Mouse (Mus musculus) cerebellum, adult 9-10 months (tissue): ENCODE measurements at regions not wholly inside any gene's neighbourhood (a gene's known extent, or its start where the extent isn't known, plus 50 kb on each side); places are given as distances from the start of the nearest gene placed in this dataset.

Experiments
- DNase-seq: peaks from one replicate; pipeline ENCODE4 v3.0.0; 2022

DNA sequence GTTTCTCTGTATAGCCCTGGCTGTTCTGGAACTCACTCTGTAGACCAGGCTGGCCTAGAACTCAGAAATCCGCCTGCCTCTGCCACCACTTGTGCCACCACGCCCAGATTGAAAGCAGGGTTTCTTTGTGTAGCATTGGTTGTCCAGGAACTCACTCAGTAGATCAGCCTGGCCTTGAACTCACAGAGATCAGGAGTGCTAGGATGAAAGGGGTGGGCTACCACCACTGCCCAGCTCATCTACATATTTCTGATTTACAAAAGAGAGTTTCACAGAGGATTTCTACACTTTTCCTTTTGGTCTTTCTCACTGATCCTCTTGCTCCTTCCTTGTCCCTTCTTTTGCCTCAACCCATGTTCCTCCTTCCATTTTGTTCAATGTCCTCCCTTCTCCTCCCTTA, 53.1 kb upstream of the Lbx1 start:
- DNase-seq: no peak

DNA sequence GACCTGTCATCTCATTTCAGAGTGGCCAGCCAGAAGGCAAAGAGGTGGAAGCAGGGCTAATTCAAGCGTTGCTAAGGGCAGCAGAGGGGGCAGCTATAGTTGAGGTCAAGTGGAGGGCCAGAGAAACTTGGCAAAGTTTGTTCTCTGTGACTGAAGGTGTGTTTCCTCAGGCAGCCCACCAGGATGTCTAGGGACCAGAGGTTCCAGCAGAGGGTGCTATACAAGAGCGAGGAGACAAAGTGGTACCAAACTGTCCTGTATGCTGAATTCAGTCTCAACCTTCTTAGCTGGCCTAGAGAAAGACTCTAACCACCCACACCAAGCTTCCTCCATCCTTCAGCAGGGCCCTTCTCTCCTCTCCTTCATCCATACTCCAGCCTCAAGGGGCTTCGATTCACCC, 62.2 kb upstream of the Lbx1 start:
- no peak for DNase-seq

DNA sequence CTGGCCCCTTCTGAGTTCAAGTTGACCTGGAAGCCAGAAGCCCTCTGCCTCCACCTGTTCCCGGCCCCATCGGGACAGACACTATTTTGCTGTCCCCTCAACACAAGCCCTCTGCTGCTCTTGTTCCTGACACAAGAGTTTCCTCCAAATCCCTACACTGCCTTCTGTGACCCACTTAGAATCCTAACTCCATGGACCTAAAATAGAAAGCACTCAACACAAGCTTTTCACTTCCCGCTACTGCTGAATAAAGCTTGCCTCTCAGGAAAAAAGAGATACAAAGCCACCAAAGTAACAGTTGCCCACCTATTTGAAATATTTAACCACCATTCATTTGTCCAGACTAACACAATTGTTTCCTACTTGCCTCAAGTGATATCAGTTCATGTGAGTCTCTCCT, 63.7 kb upstream of the Lbx1 start:
- no peak for DNase-seq

DNA sequence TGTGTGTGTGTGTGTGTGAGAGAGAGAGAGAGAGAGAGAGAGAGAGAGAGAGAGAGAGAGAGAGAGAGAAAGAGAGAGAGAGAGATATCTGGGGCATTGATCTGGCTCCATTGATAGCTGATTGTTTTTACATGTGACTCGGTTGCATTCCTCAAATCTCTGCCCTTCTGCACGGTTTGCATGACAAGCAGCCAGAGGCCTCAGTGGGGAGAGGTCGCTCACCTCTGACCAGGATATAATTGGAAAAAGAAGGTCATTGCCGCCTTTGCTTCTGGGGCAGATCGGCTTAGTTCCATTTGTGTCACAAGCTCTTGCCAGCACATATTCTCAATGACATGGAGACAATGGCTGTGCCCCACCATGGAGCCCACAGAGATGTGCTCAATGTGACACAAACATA, 63.8 kb upstream of the Btrc start:
- no peak for DNase-seq

DNA sequence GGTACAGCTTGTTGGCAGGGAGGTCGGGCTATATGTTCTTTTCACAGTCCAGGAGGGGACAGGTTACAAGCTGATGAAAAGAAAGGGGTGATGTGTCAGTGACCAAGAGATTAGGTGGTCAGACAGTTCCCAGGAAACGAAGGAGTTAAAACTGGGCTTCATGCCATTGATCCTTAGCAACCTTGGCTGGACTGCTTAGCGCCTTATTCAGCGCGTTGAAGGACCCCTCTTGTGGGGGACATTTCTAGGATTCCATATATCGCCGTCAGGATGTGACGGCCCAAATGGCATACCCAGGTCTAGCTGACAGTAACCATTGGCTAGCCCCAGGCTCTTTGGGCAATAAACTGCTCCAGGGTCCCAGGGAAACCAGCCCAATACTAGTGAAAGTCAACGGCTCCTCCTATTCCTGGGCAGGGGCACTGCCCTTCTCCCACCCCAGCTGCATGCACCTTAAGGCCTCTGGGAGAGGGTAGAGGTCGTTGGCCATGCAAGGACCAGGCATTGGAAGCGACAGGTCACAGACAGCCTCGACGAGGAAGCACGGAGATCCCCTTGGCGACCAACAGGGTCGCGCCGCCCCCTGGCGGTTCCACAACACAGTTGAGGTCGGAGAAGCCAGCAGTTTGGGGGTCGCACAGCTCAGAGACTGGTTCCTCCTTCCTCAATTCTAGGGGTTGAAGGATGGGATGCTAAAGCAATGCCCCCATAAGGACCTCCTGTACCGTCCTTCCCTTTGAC, 62.7 kb upstream of the Btrc start:
- DNase-seq: peak; percentile 60

DNA sequence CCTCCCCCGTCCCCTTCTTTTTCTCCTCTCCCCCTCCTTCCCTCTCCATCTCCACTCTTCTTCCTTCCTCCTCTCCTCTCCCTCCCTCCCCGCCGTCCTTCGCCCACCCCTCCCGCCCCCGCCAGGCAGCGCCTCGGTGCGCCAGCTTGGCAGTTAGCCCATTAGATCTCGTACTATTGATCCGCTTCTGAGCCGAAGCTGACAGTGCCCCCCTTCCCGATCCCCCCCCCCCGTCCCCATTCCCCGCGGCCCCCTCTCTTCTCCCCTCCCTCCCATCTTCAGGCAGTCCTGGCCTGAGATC, 62.2 kb upstream of the Btrc start:
- DNase-seq: no peak

DNA sequence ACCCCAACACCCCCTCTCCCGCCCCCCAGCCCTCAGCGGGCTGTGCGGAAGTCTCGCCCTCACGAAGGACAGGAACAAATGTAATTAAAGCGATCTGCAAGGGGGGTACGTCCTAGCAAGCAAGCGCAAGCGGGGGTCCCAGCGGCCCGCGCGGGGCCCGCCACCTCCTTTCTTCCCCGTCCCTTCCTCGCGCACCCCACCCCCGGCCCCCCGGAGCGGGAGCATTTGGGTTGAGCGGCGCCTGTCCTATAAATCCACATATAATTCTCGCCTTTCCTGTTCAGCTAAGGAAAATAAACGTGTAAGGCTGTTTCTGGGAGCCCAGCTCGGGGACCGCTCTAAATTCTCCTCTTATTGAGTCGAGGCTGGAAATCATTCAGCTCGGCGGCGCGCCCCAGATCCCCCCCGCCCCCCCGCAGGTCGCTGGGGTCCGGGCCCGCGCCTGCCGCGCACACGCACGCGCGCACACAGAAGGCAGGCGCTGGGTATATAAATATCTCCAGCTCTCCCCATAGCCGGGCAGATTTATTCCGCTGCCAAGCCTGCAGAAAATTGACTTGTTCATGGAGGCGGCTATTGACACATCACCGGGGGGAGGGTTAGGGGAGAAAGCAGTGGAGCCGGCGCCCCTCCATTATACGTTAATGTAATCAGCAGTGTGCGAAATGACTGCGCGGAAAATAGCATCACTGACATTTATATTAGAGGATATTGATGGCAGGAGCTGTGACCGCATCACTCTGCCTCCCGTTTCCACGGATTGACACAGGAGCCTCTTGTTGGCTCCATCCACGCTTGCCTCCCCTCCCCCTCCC, 61.6 kb upstream of the Btrc start:
- peak; percentile 84 for DNase-seq

DNA sequence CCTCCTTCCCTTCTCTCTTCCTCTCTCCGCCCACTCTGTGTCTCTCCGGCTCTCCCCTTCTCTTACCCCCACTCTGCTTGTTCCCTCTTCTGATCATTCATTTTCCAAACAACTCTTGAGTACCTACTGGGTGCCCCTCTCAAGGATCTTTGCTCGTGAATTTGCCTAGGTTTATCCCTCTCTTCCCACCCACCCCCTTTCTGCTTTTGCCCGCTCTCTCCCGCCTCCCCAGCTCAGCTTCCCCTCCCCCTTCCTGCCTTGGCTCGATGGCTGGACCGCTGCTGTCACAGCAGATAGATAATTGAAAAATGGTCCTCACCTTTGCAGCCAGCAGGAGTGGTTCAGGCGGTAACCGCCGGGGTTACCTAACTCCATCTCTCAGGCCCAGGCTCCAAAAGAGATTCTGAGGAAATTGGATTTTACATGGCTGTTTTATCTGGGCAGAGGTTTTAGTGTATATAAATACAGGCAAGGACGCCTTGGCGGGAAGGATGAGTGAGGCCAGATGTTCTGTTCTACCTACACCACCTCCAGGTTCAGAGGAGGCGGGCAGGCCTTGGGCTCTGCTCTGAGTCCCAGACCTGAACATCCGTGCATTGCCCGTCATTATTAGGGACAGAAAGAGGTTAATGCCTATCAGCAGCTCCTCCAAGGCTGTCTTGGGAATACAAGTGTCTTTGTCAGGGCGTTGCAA, 60.8 kb upstream of the Btrc start:
- peak; percentile 79 for DNase-seq

DNA sequence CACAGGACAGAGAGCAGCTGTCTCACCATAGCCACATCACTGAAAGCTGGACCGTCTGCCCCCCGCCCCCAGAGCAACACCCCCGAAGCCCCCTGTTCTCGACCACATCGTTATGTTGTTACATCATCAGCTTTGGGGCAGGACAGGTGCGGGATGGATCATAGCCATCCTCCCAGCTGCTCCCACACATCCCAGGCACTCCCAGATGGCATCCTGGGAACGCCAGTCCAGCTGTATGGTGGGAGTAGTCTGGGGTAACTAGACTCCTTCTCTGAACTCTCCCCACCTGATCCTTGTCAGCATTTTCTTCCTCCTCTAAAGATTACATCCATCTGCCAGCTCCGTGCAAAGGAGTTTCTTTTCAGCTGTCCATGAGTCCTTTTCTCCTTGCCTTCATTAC, 59.0 kb upstream of the Btrc start:
- no peak for DNase-seq

DNA sequence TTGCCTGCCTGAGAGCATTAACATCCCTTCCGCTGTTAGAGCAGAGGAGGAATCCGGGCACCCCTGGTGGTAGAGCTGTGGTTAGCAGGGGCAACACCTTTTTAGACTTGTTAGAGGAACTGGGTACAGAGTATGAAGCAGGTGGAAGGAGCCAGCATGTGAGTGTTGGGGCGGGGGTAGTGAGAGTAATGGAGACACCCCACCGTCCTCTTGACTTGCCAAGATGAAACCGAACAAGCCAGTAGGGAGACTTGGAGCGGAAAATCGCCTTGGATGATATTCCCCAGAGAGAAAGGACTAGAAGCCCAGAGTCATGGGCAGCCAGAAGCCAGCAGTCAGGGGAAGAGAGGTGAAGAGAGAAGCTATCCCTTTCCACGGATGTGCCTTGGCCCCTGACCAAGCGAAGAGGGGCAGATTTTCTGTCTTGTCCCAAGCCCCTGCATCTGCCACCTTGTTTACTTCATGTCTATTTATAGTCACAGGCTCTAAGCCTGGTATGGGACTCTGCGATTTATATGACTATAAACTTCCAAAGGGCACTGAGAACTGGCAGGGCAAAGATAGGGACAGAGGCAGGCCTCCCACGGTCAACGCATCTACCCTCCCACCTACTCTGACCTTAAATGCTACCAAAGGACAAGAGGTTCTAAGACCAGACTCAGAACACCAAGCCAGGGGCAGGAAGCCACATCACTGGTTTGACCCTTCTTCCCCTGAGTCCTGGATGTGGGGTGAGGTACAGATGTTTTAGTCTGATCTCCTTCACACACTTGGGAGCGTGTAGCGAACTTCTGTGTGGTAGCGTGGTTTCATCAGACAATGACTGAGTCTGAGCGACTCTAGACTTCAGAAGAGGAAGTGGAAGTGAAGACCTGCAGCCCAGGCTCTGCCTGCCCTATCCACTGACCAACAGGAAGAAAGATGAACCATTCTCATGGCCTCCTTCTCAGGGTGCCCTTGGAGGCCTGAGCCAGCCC, 55.9 kb upstream of the Btrc start:
- DNase-seq: no peak

DNA sequence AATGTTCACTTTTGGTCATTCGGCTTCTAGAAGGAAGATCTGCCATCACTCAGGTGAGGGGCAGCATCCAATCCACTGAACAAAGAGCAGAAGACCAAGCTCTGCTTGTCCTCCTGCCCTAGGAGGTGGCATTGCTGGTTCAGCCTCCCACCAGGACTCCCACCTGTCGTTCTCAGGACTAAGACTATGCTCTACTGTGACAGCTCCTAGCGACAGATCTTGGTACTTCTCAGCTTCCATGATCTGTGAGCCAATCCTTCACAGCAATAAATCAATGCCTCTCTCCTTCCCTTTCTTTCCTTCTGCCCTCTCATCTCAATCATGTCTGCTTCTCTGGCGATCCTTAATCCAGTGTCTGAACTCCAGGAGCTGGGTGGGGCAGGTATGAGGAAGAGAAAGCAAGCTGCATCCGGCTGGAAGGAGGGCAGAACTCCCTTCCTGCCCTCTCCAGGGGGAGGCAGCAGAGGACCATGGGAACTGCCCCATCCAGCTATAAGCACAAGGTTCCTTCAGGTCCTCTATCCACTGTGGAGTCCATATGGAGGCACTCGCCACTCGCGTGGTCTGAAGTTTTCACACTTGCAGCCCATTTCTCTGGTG, 54.8 kb upstream of the Btrc start:
- no peak for DNase-seq

DNA sequence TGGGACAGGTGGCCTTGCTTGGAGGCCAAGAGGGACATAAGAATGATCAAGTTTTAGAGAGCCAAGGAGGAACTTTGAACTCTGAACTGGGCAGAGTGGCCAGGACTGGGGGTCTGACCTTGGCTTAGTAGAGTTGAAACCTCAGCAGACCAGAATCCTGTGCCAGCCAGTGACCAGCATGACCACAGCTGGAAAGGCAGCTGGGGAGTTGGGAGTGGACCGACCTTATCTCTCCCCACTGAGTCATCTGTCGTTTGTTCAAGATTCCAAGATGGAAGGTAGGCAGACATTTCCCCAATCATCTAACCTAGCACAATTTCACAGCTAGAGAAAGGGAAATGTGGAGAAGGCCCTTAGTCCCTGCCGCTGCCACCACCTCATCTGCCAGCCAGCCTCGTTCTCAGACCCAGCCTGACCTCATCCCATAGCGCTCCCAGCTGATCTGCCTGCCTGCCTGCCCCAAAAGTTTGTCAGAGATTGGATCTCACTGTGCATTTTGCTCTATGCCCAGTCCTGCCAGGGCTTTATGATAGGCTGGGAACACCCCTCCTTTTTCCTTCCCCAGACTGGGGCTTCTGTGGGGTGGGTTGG, 53.1 kb upstream of the Btrc start:
- no peak for DNase-seq

DNA sequence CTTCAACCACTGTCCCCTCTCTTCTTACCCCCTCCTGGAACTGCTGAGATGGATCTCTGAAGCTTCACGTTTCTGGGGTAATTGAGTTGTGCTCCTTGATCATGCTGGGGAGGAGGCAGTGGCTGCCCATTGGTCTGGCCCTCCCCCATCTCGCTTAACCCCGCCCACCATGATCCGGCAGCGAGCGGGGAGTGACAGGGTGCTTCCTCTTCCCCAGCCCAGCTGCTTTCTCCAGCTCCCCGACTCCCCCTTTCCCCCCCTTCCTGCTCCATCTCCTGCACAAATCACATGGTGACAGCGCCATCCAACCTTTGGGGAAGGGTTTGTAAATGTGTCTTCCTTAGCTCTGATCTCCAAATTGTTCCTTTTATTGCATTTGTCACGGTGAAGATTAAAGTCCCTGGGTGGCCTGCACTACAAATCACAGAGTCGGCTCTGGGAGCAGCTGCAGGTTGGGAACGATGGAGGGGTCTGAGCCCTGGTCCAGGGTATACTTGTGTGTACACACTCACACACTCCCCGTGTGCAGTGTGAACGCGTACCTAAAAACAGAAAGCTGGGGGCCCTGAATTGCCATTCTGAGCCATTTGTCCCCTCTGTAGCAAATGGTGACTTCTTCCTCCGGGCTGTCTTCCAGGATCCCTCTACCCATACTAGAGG, 52.5 kb upstream of the Btrc start:
- no peak for DNase-seq

DNA sequence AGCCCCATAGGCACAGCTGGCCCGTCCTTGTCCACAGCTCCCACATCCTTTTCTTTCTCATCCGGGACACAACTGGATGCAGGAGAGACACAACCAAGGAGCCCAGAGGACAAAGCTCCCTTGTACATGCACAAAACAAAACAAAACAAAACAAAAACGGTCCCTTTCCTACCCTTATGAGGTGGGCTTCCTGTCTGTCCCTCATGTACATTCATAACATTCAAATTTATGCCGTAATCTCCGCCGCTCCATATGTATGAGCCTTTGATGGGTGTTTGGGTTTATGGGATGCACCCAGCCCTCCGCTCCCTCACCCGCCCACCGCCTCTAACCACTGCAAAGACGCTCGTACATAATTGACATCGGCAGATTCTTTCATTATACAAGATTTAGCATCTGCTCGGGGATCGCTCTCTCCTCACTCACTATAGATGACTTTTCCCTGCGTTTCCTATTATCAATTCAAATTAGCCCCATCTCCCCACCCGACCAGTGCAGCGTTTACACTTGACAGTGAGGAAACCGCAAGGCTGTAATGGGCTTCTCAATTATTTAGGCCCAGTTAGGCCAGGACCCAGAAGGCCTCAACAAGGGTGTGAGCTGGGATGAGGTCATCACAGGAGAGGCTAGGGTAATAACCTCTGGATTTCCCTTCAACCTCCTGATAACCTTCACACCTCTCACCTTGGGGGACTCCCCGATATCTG, 51.5 kb upstream of the Btrc start:
- DNase-seq: no peak

DNA sequence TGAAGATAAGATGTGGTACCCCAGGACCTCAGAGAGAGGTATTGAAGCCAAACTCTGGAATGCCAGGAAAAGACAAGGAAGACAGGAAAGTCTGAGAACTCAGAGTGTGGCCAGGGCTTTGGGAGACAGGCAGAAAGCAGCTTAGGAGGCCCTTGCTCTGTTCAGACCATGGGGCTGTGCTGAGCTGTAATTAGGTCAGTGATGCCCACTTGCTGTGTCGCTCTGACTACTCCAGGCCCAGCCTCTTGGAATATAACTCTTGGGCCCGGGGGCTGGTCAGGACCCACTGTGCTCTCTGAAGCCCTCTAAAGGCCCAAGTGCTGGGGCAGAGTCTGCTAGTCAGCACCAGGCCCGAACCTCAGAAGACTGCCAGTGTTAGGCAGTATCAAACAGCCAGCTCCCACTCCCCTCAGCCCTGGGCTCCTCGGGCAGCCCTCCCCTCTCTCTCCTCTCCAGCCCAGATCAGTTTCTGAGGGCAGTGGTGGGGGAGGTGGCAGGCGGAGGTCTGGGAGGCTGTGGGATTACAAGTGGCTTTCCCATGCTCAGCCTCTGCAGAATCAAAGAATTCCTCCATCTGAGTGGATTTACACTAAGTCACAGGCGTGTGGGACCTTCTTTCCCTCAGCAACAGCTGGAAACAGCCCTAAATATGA, 50.7 kb upstream of the Btrc start:
- no peak for DNase-seq
